Mouse (Mus musculus) spleen, adult 2 months (tissue): Measurements from ENCODE around the gene Parn. TPM values are rescaled to one million over a fixed set of nuclear protein-coding genes. Genes with fewer than 3 reads are reported as not detected.
A peak's percentile ranks its signal among the peaks of the same experiment; 100 is the strongest.

Experiments
- DNase-seq, 2 experiments: peaks; one replicate each; pipeline versions ENCODE4 v3.0.0 to v3.0.0-alpha.2; 2012 to 2021; ENCODE audit warnings: low spot score in 2 of 2, low read depth in 1 of 2
- H3K27ac ChIP-seq: fragments of 200-500 bp; 2 replicates; pipeline ENCODE4 v1.5.1; 2012; ENCODE audit warnings: low read length, inconsistent platforms; ENCODE audit not compliant: insufficient read depth
- H3K27me3 ChIP-seq: fragments of 200-500 bp; 2 replicates; pipeline ENCODE4 v1.6.1; 2012; ENCODE audit warnings: mild to moderate bottlenecking, moderate library complexity, low read length, inconsistent platforms; ENCODE audit not compliant: control insufficient read depth, insufficient read depth
- H3K36me3 ChIP-seq: fragments of 200-500 bp; 2 replicates; pipeline ENCODE4 v1.6.1; 2012; ENCODE audit warnings: mild to moderate bottlenecking, low read length, inconsistent platforms; ENCODE audit not compliant: control insufficient read depth, insufficient read depth
- H3K4me1 ChIP-seq: fragments of 200-500 bp; 2 replicates; pipeline ENCODE4 v1.6.1; 2011; ENCODE audit warnings: inconsistent platforms; ENCODE audit not compliant: control insufficient read depth, insufficient read depth, insufficient read length
- H3K4me3 ChIP-seq: fragments of 200-500 bp; 2 replicates; pipeline ENCODE4 v1.5.1; 2011; ENCODE audit warnings: mild to moderate bottlenecking, inconsistent platforms; ENCODE audit not compliant: insufficient read depth, insufficient read length; ENCODE audit errors: extremely low read depth
- CTCF ChIP-seq: fragments of 200-500 bp; IDR thresholded peaks from 2 replicates; pipeline ENCODE4 v1.5.1; 2011; ENCODE audit warnings: mild to moderate bottlenecking, inconsistent platforms; ENCODE audit not compliant: insufficient read depth, insufficient read length, insufficient replicate concordance; ENCODE audit errors: extremely low read depth
- POLR2A ChIP-seq: fragments of 200-500 bp; IDR thresholded peaks from 2 replicates; pipeline ENCODE4 v1.6.1; 2011; ENCODE audit warnings: low read depth, low read length, inconsistent platforms
- WGBS: fragments of 180-500 bp; shearing (Covaris S2); methylation state at CpG from one replicate; pipeline ENCODE4 v1.1.7; 2018; 5-methylcytosine and 5-hydroxymethylcytosine counted together
- polyA plus RNA-seq: library from polyadenylated mRNA; depleted of rRNA; stranded (reverse); fragments of >200 nt; gene quantifications from 2 replicates; pipeline ENCODE4 v1.2.3, GENCODE M21; 2012

Gene Parn
- polyA plus RNA-seq, 1 experiment: 9.9 TPM

GRCm38 (mm10) chr16:13610951-13611381 is 57.0 kb downstream of the Parn start:
- WGBS: 84% methylated on average over 5 of the region's 5 CpGs
- no peak for DNase-seq
- Histone ChIP-seq H3K27ac (peak overlapping the region; percentile 9; the same call in 1 of the 2 replicates), H3K36me3 (peaks cover 8% of the 10 kb centered on the region; the same call in 1 of the 2 replicates), H3K4me1 (no peaks in the 10 kb centered on the region), H3K4me3 (no peak overlapping the region), H3K27me3 (no peaks in the 10 kb centered on the region)
- TF ChIP-seq CTCF: no peak
- no peak for TF ChIP-seq POLR2A

- WGBS: 74% methylated on average over 1 of the region's 1 CpGs
- peaks cover 9% of the 10 kb centered on the region; the same call in 1 of the 2 replicates for H3K36me3 ChIP-seq
- H3K4me3 ChIP-seq: no peak overlapping the region
- no peak for DNase-seq
- no peaks in the 10 kb centered on the region for H3K4me1 ChIP-seq
- no peaks in the 10 kb centered on the region for H3K27me3 ChIP-seq
- H3K27ac ChIP-seq: no peak overlapping the region
- TF ChIP-seq POLR2A (no peak), CTCF (no peak)
These were observed 59.3 kb downstream of the Parn start for GRCm38 (mm10) chr16:13608705-13609085.

DNA sequence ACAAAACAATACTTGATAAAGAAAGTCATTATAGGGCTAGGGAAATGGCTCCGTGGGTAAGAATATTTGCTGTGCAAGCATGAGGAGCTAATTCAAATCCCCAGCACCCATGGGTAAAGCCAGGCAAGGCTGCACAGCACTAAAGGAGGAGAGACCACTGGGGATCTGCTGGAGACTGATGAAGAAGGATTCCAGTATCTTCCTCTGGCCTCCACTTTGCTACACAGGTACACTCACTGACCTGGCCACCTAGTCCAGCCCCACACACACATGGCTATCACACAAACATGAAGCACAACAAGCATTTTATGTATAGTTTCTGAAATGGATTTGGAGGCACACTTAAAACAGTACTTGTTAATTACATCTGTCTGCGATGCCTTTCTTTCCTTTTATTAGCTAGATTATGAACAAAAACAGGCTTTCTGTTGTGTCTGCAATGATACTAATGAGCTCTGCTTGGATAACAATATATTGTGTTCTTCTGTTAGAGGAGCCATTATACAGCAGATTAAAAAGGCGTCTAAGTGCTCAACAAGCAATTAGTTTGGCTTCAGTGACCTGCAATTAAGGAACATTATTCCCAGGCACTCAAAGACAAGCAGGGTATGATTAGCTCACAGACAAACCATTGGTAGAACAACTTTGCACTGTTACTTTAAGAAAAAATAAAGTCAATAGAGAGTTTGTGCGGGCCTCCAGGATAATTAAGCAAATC is 59.8 kb downstream of the Parn start:
- no peaks in the 10 kb centered on the region for H3K4me1 ChIP-seq
- H3K27me3 ChIP-seq: no peaks in the 10 kb centered on the region
- 90% methylated on average over 4 of the region's 4 CpGs for WGBS
- peaks cover 9% of the 10 kb centered on the region; the same call in 1 of the 2 replicates for H3K36me3 ChIP-seq
- no peak overlapping the region for H3K4me3 ChIP-seq
- TF ChIP-seq CTCF (no peak), POLR2A (no peak)
- H3K27ac ChIP-seq: no peak overlapping the region
- no peak for DNase-seq

DNA sequence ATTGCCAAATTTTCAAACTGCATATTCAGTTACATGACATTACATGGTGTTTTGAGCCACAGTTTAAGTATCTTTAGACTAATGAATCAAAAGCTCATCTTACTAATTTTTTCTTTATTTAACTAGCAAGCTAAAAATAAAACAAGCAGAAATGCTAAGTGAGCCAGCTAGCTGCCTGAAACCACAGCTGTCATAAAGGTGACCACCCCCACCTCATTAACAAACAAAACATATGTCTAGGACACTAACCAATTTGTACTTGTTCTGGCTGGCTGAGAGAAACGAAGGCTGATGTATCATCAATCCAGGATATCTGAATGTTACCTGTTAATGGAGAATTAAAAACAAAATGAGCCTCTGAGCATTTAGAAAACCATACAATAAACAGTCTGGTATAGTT is 65.2 kb downstream of the Parn start:
- H3K27me3 ChIP-seq: no peaks in the 10 kb centered on the region
- no peak overlapping the region for H3K4me3 ChIP-seq
- TF ChIP-seq CTCF (no peak), POLR2A (no peak)
- H3K36me3 ChIP-seq: peaks cover 13% of the 10 kb centered on the region
- no peaks in the 10 kb centered on the region for H3K4me1 ChIP-seq
- 54% methylated on average over 1 of the region's 1 CpGs for WGBS
- no peak for DNase-seq
- H3K27ac ChIP-seq: no peak overlapping the region

DNA sequence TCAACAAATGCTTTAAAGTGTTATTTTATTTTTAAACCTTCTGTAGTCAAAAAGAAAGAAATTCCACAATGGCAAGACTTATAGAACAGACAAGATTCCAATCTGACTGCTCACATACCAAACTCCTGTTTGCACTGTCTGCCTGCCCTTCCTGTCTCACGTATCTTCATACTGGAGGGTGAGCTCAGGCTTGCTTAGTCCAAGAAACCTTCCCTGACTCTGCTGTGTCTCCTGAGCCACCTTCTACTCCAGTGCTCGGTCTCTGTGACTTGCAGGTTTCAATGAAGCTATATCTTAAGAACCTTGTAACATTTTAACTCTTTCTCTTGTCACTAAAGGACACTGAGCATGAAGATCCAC is 78.9 kb downstream of the Parn start:
- no peaks in the 10 kb centered on the region for H3K4me1 ChIP-seq
- no peak for DNase-seq
- peaks cover 10% of the 10 kb centered on the region; the same call in 1 of the 2 replicates for H3K36me3 ChIP-seq
- no peak for TF ChIP-seq CTCF
- no peak for TF ChIP-seq POLR2A
- H3K4me3 ChIP-seq: no peak overlapping the region
- H3K27ac ChIP-seq: no peak overlapping the region
- no peaks in the 10 kb centered on the region for H3K27me3 ChIP-seq
- WGBS: 86% methylated on average over 2 of the region's 2 CpGs

DNA sequence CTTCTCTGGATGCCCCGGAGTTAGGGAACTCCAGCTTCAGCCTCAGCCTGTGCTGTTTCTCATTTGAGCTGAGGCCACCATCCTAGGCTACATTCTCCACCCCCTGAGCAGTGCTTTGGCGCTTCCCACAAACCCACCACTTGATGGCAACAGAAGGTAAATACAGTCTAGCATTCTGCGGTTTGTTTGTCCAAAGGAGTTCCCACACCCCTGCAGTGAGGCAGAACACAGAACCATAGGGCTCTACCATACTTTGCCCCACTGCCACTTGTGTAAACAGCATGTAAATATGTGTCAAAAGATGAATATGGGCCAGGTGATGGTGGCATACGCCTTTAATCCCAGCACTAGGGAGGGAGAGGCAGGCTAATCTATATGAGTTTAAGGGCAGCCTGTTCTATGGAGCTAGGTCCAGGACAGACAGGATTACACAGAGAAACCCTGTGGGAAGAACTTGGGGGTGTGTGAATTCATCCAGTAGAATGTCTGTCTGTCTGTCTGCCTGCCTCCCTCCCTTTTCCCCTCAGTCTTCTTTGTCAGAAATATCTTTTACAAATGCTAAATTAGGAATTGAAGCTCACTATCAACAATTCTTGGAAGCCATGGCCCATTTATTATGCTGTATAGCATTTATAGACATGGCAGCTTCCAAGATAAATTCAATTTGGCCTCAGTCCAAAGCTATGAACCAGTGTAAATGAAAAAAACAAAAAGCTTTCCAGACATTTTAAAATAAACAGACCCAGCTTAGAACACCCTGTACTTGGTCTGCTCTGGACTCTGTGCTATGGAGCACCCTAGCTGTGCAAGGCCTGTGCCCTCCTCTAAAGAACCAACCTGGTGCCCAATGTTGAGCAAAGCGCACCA is 79.6 kb downstream of the Parn start:
- H3K4me3 ChIP-seq: no peak overlapping the region
- TF ChIP-seq CTCF: no peak
- no peak for TF ChIP-seq POLR2A
- 92% methylated on average over 5 of the region's 5 CpGs for WGBS
- peaks cover 10% of the 10 kb centered on the region; the same call in 1 of the 2 replicates for H3K36me3 ChIP-seq
- no peaks in the 10 kb centered on the region for H3K4me1 ChIP-seq
- no peak overlapping the region for H3K27ac ChIP-seq
- H3K27me3 ChIP-seq: no peaks in the 10 kb centered on the region
- no peak for DNase-seq
